Mouse (Mus musculus): Measurements from ENCODE around the gene Pknox1. TPM values are rescaled to one million over a fixed set of nuclear protein-coding genes. Genes with fewer than 3 reads are reported as not detected.
"Not testable (repeated sequence)": the region's sequence is repeated elsewhere in the genome, so short reads cannot be mapped to it uniquely, and the experiment has no call there.

The Pknox1 gene
- polyA plus RNA-seq, 1 experiment = 15.2 TPM

DNA sequence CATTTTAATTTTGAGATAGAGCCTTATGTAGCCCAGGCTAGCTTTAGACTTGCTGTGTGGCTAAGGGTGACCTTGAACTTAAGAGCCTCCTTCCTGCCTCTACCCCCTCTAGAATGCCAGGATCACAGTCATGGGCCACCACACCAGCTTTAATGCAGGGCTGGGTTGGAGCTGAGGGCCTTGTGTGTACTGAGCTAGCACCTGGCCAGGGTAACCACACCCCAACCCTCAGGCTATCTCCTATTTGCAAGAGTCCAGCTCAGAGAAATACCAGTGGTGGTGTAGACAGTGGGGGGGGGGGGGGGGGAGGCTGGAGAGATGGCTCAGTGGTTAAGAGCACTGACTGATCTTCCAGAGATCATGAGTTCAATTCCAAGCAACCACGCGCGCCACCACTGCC, 38.7 kb upstream of the Pknox1 start:
- peaks cover 38% of the 10 kb centered on the region for H3K36me3 ChIP-seq (ENCODE audit: control insufficient read depth, insufficient read depth, low read length)
- no peak overlapping the region for H3K27ac ChIP-seq (ENCODE audit: insufficient read depth, low read depth, low read length)
- WGBS = 95% methylated on average over 3 of the region's 3 CpGs
- no peak for TF ChIP-seq CTCF (IDR thresholded peaks at IDR 0.05; ENCODE audit: extremely low read depth, insufficient read length, insufficient replicate concordance, low read depth, low read length)
- TF ChIP-seq POLR2A (IDR thresholded peaks at IDR 0.05; ENCODE audit: low read depth, low read length) = no peak
- no peaks in the 10 kb centered on the region; the same call in 1 of the 2 replicates for H3K4me1 ChIP-seq (ENCODE audit: control insufficient read depth, insufficient read depth, insufficient read length, low read length)
- H3K27me3 ChIP-seq (ENCODE audit: control insufficient read depth, insufficient read depth, low read length) = no peaks in the 10 kb centered on the region
- no peak overlapping the region for H3K4me3 ChIP-seq (ENCODE audit: low read depth, low read length)

DNA sequence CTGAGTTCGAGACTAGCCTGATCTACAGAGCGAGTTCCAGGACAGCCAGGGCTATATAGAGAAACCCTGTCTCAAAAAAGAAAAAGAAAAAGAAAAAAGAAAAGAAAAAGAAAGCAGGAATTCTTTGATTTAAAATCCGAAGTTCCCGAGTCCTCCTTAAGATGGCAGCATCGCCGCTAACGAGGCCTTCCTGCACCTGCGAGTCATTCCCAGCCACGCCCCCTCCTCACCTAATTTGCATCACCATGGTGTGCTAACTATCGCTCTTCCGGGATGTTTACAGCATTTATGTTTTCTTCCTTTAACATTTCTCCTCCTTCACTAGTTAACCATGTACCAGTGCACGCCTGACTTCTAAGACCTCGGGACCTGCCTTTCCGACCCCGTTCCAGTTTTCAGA, 35.2 kb upstream of the Pknox1 start:
- Histone ChIP-seq H3K27ac (ENCODE audit: insufficient read depth, low read depth, low read length) (no peak overlapping the region), H3K36me3 (ENCODE audit: control insufficient read depth, insufficient read depth, low read length) (peaks cover 40% of the 10 kb centered on the region), H3K4me3 (ENCODE audit: low read depth, low read length) (peak overlapping the region; percentile 27; the same call in 1 of the 2 replicates), H3K4me1 (ENCODE audit: control insufficient read depth, insufficient read depth, insufficient read length, low read length) (no peaks in the 10 kb centered on the region), H3K27me3 (ENCODE audit: control insufficient read depth, insufficient read depth, low read length) (no peaks in the 10 kb centered on the region)
- WGBS = 25% methylated on average over 15 of the region's 15 CpGs
- TF ChIP-seq POLR2A (IDR thresholded peaks at IDR 0.05; ENCODE audit: low read depth, low read length) (no peak), CTCF (IDR thresholded peaks at IDR 0.05; ENCODE audit: extremely low read depth, insufficient read length, insufficient replicate concordance, low read depth, low read length) (peak; percentile 59; the same call in 1 of the 2 replicates)

DNA sequence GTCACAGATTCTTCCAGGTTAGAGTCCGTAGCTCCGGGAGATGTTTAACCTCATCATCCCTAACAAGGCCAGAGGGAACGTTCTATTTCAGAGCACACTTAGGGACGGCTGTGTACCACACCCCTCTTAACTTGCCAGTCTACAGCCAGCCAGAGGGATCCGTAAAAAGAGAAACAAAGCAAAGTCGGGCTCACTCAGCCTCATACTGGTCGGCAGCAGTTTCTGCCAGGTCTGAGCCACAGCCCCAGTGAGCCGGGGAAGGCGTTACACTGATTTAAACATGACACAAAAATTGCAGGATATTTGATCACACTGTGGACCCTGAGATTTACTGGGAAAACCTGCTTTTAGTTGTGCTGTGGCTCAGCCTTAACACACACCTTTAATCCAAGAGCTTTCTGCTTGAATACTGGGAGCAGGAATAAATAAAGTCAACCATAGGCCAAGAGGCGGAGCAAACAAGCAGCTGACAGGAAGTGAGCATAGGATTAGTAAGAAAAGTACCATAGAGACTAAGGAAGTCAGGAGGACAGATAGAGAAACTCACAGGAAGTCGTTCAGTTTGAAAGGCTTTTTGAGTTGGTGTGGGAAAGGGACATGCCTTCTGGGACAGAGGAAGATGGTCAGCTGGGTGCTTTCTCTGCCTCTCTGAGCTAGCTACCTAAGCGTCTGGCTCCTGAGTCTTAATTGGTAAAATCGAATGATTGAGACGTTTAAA, 32.9 kb upstream of the Pknox1 start:
- TF ChIP-seq CTCF (IDR thresholded peaks at IDR 0.05; ENCODE audit: extremely low read depth, insufficient read length, insufficient replicate concordance, low read depth, low read length) (no peak), POLR2A (IDR thresholded peaks at IDR 0.05; ENCODE audit: low read depth, low read length) (no peak)
- H3K36me3 ChIP-seq (ENCODE audit: control insufficient read depth, insufficient read depth, low read length) = peaks cover 31% of the 10 kb centered on the region
- no peaks in the 10 kb centered on the region for H3K4me1 ChIP-seq (ENCODE audit: control insufficient read depth, insufficient read depth, insufficient read length, low read length)
- H3K27ac ChIP-seq (ENCODE audit: insufficient read depth, low read depth, low read length) = no peak overlapping the region
- H3K4me3 ChIP-seq (ENCODE audit: low read depth, low read length) = no peak overlapping the region
- H3K27me3 ChIP-seq (ENCODE audit: control insufficient read depth, insufficient read depth, low read length) = no peaks in the 10 kb centered on the region
- WGBS = 90% methylated on average over 14 of the region's 14 CpGs

DNA sequence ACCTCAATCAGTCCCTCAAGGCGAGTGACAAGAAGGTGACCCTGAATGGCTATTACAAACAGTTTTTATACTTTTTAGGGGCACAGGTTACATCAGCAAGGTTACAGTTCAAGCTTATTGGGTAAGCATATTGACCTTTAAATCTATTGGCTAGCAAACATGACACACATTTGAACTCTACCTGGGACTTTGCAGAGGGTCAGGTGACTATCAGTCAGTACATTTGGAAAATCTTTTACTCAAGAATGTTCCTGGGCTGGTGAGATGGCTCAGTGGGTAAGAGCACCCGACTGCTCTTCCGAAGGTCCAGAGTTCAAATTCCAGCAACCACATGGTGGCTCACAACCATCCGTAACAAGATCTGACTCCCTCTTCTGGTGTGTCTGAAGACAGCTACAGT, 32.2 kb upstream of the Pknox1 start:
- H3K4me3 ChIP-seq (ENCODE audit: low read depth, low read length); H3K27me3 ChIP-seq (ENCODE audit: control insufficient read depth, insufficient read depth, low read length); H3K27ac ChIP-seq (ENCODE audit: insufficient read depth, low read depth, low read length); H3K4me1 ChIP-seq (ENCODE audit: control insufficient read depth, insufficient read depth, insufficient read length, low read length): not testable (repeated sequence)
- H3K36me3 ChIP-seq (ENCODE audit: control insufficient read depth, insufficient read depth, low read length) = peaks cover 24% of the 10 kb centered on the region
- 82% methylated on average over 4 of the region's 4 CpGs for WGBS

DNA sequence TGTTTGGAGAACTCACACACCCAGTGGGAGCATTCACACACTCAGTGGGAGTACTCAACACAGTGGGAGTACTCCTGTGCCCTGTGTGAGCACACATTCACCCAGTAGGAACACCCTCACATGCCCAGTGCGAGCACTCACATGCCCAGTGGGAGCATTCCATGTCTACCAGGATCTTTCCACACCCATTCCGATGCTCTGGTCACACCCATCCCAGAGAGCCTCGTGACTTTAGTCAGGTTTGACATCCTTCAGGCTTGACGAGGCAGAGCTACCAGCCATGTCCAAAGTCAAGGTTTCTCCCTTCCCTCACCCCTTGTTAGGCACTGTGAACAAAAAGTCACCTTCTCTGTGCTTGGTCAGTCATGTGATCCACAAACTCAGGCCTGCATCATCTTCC, 29.2 kb upstream of the Pknox1 start:
- Histone ChIP-seq H3K4me3 (ENCODE audit: low read depth, low read length) (no peak overlapping the region), H3K27me3 (ENCODE audit: control insufficient read depth, insufficient read depth, low read length) (no peaks in the 10 kb centered on the region), H3K27ac (ENCODE audit: insufficient read depth, low read depth, low read length) (no peak overlapping the region), H3K36me3 (ENCODE audit: control insufficient read depth, insufficient read depth, low read length) (peaks cover 14% of the 10 kb centered on the region), H3K4me1 (ENCODE audit: control insufficient read depth, insufficient read depth, insufficient read length, low read length) (no peaks in the 10 kb centered on the region)
- 44% methylated on average over 4 of the region's 4 CpGs for WGBS
- TF ChIP-seq POLR2A (IDR thresholded peaks at IDR 0.05; ENCODE audit: low read depth, low read length) (no peak), CTCF (IDR thresholded peaks at IDR 0.05; ENCODE audit: extremely low read depth, insufficient read length, insufficient replicate concordance, low read depth, low read length) (no peak)

DNA sequence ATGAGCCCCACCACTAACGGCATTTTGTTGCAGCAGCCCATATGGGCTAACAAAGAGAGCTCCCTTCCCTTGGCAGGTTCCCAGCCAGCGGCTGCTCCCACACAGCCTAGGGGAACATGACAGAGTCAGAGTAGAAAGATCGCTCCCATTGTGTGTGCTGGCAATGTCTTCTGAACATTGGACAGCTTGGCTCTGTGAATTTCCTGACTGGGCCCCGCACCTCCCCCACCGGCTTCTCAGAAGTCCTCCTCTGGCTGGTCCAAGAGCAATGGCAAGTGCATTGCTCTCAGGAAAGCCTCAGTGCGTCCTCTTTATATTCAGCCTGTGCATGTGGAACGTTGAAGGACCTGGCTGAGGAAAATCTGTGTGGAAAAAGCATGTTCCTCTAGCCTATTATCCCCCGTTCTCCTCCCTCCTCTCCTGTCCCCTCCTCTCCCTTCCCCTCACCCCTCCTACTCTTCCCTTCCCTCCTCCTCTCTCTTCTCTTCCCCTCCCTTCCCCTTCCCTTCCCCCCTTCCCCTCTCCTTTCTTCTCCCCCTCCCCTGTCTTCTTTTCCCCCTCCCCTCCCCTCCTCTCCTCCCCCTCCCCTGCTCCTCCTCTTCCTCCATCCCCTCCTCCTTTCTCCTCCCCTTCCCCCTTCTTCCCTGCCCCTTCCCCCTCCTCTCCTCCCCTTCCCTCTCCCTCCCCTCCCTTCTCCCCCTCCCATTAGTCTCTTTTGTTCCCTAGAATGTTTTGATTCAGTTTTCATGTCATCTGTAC, 28.5 kb upstream of the Pknox1 start:
- Histone ChIP-seq H3K27me3 (ENCODE audit: control insufficient read depth, insufficient read depth, low read length) (no peaks in the 10 kb centered on the region), H3K4me3 (ENCODE audit: low read depth, low read length) (no peak overlapping the region), H3K27ac (ENCODE audit: insufficient read depth, low read depth, low read length) (no peak overlapping the region), H3K4me1 (ENCODE audit: control insufficient read depth, insufficient read depth, insufficient read length, low read length) (no peaks in the 10 kb centered on the region), H3K36me3 (ENCODE audit: control insufficient read depth, insufficient read depth, low read length) (peaks cover 10% of the 10 kb centered on the region)
- 47% methylated on average over 8 of the region's 8 CpGs for WGBS
- TF ChIP-seq POLR2A (IDR thresholded peaks at IDR 0.05; ENCODE audit: low read depth, low read length) = no peak
- no peak for TF ChIP-seq CTCF (IDR thresholded peaks at IDR 0.05; ENCODE audit: extremely low read depth, insufficient read length, insufficient replicate concordance, low read depth, low read length)

DNA sequence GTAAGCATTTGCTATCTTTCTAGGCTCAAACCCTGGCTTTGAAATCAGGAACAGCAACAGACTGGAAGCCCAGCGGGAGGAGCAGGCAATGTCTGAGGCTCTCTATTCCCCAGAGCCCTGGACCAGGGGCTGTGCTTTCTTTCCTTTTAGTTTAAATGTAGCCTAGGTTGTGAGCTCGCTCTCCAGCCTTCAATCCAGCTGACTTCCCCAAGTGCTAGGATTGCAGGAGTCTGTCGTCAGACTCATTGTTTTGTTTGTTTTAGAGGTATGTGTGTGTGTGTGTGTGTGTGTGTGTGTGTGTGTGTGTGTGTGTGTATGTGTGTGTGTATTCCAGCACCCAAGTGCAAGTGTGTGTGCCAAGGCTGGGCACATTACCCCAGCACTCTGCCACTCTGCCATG, 24.4 kb upstream of the Pknox1 start:
- H3K27me3 ChIP-seq (ENCODE audit: control insufficient read depth, insufficient read depth, low read length) = no peaks in the 10 kb centered on the region
- 57% methylated on average over 3 of the region's 3 CpGs for WGBS
- H3K4me1 ChIP-seq (ENCODE audit: control insufficient read depth, insufficient read depth, insufficient read length, low read length) = no peaks in the 10 kb centered on the region
- no peak overlapping the region for H3K27ac ChIP-seq (ENCODE audit: insufficient read depth, low read depth, low read length)
- no peak overlapping the region for H3K4me3 ChIP-seq (ENCODE audit: low read depth, low read length)
- no peaks in the 10 kb centered on the region for H3K36me3 ChIP-seq (ENCODE audit: control insufficient read depth, insufficient read depth, low read length)
- TF ChIP-seq CTCF (IDR thresholded peaks at IDR 0.05; ENCODE audit: extremely low read depth, insufficient read length, insufficient replicate concordance, low read depth, low read length) (no peak), POLR2A (IDR thresholded peaks at IDR 0.05; ENCODE audit: low read depth, low read length) (no peak)
